Mouse (Mus musculus) heart, embryonic 10.5 days (tissue): Measurements from ENCODE around the gene Cep85l. TPM values are rescaled to one million over a fixed set of nuclear protein-coding genes. Genes with fewer than 3 reads are reported as not detected.

Experiments
- DNase-seq: peaks from one replicate; pipeline ENCODE4 v3.0.0-alpha.2; 2017; ENCODE audit warnings: low spot score
- H3K27ac ChIP-seq: fragments of 300-500 bp; sonication (generic); 2 replicates; pipeline ENCODE4 v1.5.1; 2016; ENCODE audit warnings: mild to moderate bottlenecking
- H3K27me3 ChIP-seq: fragments of 300-500 bp; sonication (generic); 2 replicates; pipeline ENCODE4 v1.6.1; 2016; ENCODE audit warnings: mild to moderate bottlenecking; ENCODE audit not compliant: poor library complexity, insufficient read depth, severe bottlenecking
- H3K36me3 ChIP-seq: fragments of 300-500 bp; sonication (generic); 2 replicates; pipeline ENCODE4 v1.6.1; 2016; ENCODE audit warnings: mild to moderate bottlenecking, moderate library complexity
- H3K4me1 ChIP-seq: fragments of 300-500 bp; sonication (generic); 2 replicates; pipeline ENCODE4 v1.6.1; 2016; ENCODE audit warnings: mild to moderate bottlenecking
- H3K4me3 ChIP-seq: fragments of 300-500 bp; sonication (generic); 2 replicates; pipeline ENCODE4 v1.5.1; 2016; ENCODE audit warnings: mild to moderate bottlenecking, moderate library complexity
- H3K9me3 ChIP-seq: fragments of 300-500 bp; sonication (generic); 2 replicates; pipeline ENCODE4 v1.6.1; 2016; ENCODE audit warnings: mild to moderate bottlenecking, moderate library complexity
- WGBS: fragments of 180-500 bp; shearing (Covaris S2); methylation state at CpG from one replicate; pipeline ENCODE4 v1.1.7; 2016; 5-methylcytosine and 5-hydroxymethylcytosine counted together
- polyA plus RNA-seq: library from polyadenylated mRNA; unstranded; fragments of >200 nt; fragmentation: Nextera tagmentation; extraction: Ambion mirVana; gene quantifications from 2 replicates; pipeline ENCODE4 v1.2.1, GENCODE M21; 2016

The Cep85l gene
- polyA plus RNA-seq, 1 experiment from 2014 or later: 4.4 TPM

DNA sequence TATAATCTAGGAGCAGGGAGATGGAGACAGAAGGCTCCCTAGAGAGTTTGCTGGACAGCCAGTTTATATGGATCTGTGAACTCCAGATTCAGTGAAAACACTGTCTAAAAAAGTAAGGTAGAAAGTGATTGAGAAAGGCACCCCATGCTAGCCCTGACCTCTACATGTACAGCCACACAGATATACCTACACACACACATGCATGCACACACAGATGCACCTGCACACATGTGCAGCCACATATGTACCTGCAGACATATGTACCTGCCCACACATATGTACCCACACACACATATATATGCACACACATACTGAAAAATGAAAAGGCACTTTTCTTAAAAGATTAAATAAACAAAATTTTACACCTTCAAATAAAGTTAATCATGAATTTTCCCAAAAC, 53.4 kb downstream of the Cep85l start:
- no peak for DNase-seq
- H3K36me3 ChIP-seq: no peaks in the 10 kb centered on the region
- H3K27me3 ChIP-seq: no peaks in the 10 kb centered on the region
- no peak overlapping the region for H3K4me3 ChIP-seq
- H3K4me1 ChIP-seq: peaks cover 36% of the 10 kb centered on the region
- no peaks in the 10 kb centered on the region for H3K9me3 ChIP-seq
- H3K27ac ChIP-seq: peak overlapping the region; percentile 67; the same call in 1 of the 2 replicates

DNA sequence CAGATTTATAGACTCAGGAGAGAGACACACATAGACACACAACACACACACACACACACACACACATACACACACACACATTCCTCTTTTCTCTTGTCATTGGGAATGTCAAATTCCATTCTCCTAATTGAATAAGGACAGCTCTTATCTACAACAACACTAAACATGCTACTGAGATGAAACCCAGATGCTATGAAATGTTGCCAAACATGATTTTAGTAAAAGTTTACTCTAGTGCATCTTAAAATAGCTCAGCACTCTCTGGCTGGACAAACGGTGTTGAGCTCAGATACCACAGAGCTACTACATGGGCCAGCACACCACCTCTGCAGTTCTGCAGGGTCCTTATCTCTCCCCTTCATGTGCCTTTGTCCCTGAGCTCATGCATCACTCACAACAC, 55.1 kb downstream of the Cep85l start:
- Histone ChIP-seq H3K9me3 (no peaks in the 10 kb centered on the region), H3K27ac (peak overlapping the region; percentile 67), H3K27me3 (no peaks in the 10 kb centered on the region), H3K4me1 (peaks cover 28% of the 10 kb centered on the region), H3K36me3 (no peaks in the 10 kb centered on the region), H3K4me3 (no peak overlapping the region)
- WGBS: 12% methylated on average over 1 of the region's 1 CpGs
- peak; percentile 76 for DNase-seq

DNA sequence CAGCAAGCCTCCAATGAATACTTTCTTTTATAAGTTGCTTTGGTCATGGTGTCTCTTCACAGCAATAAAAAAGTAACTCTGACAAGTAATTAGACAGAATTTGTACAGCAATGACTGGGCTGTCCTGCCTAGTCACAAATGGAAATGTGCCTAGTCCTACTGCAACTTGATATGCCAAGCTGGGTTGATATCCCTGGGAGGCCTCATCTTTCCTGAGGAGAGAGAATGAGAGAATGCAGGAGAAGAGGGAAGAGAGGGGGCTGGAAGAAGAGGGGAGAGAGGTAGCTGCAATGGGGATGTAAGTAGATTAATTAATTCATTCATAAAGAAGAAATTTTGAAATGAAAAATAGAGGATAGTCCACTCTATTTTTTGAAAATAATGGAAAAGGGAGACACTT, 56.4 kb downstream of the Cep85l start:
- peaks cover 16% of the 10 kb centered on the region for H3K4me1 ChIP-seq
- H3K9me3 ChIP-seq: no peaks in the 10 kb centered on the region
- H3K36me3 ChIP-seq: no peaks in the 10 kb centered on the region
- no peak for DNase-seq
- no peak overlapping the region for H3K4me3 ChIP-seq
- H3K27ac ChIP-seq: no peak overlapping the region; the same call in 1 of the 2 replicates
- no peaks in the 10 kb centered on the region for H3K27me3 ChIP-seq

DNA sequence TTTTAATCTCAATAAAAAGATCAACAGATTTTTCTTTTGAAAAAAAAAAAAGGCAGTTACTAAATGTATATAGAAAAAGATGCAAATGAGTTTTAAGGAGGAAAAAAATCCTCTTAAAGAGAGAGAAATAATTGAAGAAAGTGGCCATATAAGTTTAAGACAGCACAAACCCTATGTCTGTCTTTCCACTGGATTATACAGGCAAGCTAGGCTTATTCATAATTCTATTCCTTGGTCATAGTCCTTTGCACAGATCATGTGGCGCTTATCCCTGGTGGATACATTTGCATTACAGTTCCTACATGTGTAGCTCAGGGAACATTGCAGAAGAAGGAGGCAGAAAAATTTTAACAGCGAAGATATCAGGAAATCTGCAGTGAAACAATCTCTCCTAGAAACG, 73.1 kb downstream of the Cep85l start:
- 91% methylated on average over 3 of the region's 3 CpGs for WGBS
- peaks cover 3% of the 10 kb centered on the region; the same call in 1 of the 2 replicates for H3K36me3 ChIP-seq
- H3K27me3 ChIP-seq: no peaks in the 10 kb centered on the region
- no peaks in the 10 kb centered on the region for H3K9me3 ChIP-seq
- DNase-seq: no peak
- H3K4me1 ChIP-seq: no peaks in the 10 kb centered on the region
- no peak overlapping the region for H3K4me3 ChIP-seq
- no peak overlapping the region for H3K27ac ChIP-seq

DNA sequence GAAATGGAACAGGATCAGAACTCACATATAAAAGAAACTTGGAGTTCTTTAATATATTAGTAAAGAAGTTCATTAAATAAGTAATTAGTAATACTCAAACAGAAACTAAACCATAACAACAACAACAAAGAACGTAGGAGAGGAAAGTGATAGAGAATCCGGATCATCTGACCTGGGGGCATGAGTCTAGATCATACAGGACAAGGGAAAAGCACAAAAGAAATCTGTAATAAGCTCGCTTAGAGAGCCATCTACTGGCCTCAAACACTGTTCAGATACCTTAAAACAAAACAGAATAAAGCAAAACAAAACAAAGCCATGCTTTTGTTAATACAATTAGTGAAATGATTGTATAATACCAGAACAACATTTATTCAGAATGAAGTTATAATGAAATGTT, 73.9 kb downstream of the Cep85l start:
- H3K4me1 ChIP-seq: no peaks in the 10 kb centered on the region
- 47% methylated on average over 3 of the region's 3 CpGs for WGBS
- no peaks in the 10 kb centered on the region for H3K27me3 ChIP-seq
- no peaks in the 10 kb centered on the region for H3K9me3 ChIP-seq
- H3K4me3 ChIP-seq: no peak overlapping the region
- no peak for DNase-seq
- H3K27ac ChIP-seq: no peak overlapping the region
- H3K36me3 ChIP-seq: no peaks in the 10 kb centered on the region; the same call in 1 of the 2 replicates

DNA sequence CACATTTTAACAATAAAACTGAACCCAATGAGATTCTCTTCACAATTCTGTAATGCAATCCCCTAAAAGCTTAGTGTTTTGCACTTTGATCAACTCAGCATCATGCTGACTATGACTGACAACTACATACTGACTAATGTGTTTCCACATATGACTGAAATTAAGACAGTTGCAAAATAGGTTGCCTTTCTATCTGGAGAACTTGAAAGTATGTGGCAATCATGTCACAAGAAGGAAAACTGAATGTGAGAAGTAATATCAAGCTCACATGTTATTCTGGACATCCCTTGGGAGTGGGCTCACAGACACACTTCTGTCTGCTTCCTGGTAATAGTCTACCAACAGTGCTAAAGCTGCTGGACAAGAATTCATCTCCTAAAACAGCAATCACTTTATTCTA, 94.6 kb downstream of the Cep85l start:
- H3K27ac ChIP-seq: no peak overlapping the region
- no peak for DNase-seq
- H3K4me1 ChIP-seq: no peaks in the 10 kb centered on the region
- no peaks in the 10 kb centered on the region for H3K9me3 ChIP-seq
- H3K36me3 ChIP-seq: peaks cover 20% of the 10 kb centered on the region
- H3K4me3 ChIP-seq: no peak overlapping the region
- no peaks in the 10 kb centered on the region for H3K27me3 ChIP-seq

DNA sequence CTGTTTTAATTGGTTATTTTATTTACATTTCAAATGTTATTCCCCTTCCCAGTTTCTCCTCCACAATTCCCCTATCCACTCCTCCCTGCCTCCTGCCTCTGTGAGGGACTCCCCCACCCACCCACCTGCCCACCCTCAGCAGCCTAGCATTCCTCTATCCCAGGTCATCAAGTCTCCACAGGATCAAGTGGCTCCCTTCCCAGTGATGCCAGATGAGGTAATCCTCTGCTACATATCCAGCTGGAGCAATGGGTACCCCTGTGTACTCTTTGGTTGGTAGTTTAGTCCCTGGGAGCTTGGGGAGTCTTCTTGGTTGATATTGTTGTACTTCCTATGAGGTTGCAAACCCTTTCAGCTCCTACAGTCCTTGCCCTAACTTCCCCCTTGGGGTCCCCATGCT, 107.5 kb downstream of the Cep85l start:
- Histone ChIP-seq H3K27ac (no peak overlapping the region), H3K4me1 (no peaks in the 10 kb centered on the region), H3K9me3 (no peaks in the 10 kb centered on the region), H3K4me3 (no peak overlapping the region), H3K27me3 (no peaks in the 10 kb centered on the region), H3K36me3 (no peaks in the 10 kb centered on the region)
- DNase-seq: no peak

DNA sequence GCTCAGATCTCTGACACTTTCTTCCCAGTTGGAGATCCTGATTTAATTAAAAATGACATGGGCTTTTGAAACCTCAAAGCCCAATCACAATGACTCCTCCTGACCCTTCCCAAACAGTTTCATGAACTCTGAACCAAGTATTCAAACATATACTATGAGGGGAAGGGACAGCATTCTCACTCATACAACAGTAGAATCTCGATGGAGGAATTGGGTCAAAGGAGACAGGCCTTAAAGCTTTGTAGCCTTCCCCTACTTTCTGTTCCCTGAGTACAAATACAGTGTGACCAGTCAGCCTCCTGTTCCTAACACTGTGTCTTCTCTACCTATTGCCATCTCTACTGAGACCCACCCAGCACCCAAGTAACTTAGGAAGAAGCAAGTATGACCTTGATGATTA, 117.7 kb downstream of the Cep85l start:
- no peak for DNase-seq
- H3K4me3 ChIP-seq: no peak overlapping the region
- H3K27me3 ChIP-seq: no peaks in the 10 kb centered on the region
- H3K9me3 ChIP-seq: no peaks in the 10 kb centered on the region
- H3K27ac ChIP-seq: no peak overlapping the region
- 71% methylated on average over 1 of the region's 1 CpGs for WGBS
- no peaks in the 10 kb centered on the region for H3K36me3 ChIP-seq
- no peaks in the 10 kb centered on the region for H3K4me1 ChIP-seq

DNA sequence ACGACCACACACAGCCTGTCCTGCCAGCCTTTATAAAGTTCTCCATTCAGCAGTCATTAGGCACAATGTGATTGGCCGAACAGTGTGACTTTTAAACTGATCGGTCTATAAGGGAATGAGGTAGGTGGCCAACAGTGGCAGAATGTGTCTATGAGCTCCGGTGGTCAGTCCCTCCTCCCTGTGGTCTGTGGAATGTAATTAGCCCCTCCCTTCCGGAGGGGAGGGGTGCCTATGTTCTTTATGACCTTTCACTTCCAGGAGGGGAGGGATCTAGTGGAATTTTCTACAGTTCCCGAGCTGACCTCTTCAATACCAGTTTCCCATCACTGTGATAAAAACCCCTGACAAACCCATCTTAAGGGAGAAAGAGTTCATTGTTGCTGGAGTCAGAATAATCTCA, 144.4 kb downstream of the Cep85l start:
- no peak overlapping the region for H3K27ac ChIP-seq
- H3K36me3 ChIP-seq: no peaks in the 10 kb centered on the region
- H3K4me3 ChIP-seq: no peak overlapping the region
- no peaks in the 10 kb centered on the region for H3K4me1 ChIP-seq
- 70% methylated on average over 6 of the region's 6 CpGs for WGBS
- no peak for DNase-seq
- H3K9me3 ChIP-seq: no peaks in the 10 kb centered on the region
- no peaks in the 10 kb centered on the region for H3K27me3 ChIP-seq

DNA sequence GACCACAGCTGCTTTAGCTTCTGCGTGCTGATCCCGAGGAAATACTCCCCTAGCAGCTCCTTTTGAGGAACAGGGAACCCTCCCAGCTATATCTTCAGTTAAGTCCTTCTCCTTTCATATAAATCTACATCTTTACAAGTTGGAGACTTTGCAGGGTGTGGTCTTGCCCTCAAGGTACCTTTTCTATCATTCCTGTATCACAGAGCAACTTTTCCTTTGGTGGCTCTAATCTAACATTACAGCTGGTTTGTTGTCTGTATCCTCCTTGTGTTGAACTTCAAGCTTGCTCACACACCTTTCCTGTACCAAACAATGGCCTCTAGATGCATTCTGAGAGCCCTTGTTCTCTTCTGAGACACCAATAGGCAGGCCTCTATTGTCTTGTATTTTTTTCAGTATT, 145.1 kb downstream of the Cep85l start:
- H3K4me1 ChIP-seq: no peaks in the 10 kb centered on the region
- H3K27me3 ChIP-seq: no peaks in the 10 kb centered on the region
- 85% methylated on average over 2 of the region's 2 CpGs for WGBS
- H3K27ac ChIP-seq: no peak overlapping the region
- H3K36me3 ChIP-seq: no peaks in the 10 kb centered on the region
- H3K9me3 ChIP-seq: no peaks in the 10 kb centered on the region
- DNase-seq: no peak
- no peak overlapping the region for H3K4me3 ChIP-seq

DNA sequence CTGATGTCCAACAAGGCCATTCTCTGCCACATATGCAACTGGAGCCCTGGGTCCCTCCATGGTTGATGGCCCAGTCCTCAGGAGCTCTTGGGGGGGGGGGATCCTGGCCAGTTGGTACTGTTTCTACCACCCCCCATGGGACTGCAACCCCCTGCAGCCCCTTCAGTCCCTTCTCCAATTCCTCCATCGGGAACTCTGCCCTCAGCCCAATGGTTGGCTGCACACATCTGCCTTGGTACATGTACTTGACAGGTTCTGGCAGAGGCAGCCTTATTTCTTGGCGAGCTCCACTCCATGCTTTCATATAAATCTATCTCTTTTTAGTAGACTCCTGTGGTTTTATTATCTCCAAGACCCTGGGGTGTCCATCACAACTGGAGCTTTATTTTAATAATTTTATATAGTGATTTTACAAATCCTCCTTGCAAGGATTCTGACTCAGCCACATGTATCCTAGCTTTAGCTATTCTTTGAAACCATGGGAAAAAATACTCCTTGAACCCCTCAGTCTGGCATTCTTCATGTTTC, 145.6 kb downstream of the Cep85l start:
- Histone ChIP-seq H3K9me3 (no peaks in the 10 kb centered on the region), H3K27me3 (no peaks in the 10 kb centered on the region), H3K4me3 (no peak overlapping the region), H3K27ac (no peak overlapping the region), H3K4me1 (no peaks in the 10 kb centered on the region), H3K36me3 (no peaks in the 10 kb centered on the region)
- DNase-seq: no peak
- 80% methylated on average over 2 of the region's 2 CpGs for WGBS

DNA sequence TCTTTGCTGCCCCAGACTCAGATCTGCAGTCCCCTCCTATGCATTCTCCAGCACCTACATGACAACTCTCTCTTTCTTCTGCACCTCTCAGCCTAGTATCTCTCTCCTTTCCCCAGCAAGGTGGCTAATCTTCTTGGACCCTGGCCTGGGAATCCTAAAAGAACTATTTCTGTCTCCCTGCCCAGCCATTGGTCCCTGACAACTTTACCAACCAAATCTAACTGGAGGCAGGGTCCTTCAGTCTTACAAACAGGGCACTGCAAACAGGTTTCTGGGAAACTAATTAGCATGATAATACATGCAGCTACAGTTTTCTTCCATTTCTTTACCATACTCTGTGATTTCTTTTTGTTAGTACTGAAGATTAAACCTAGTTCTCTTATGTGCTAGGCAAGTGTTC, 148.9 kb downstream of the Cep85l start:
- H3K27ac ChIP-seq: no peak overlapping the region
- no peaks in the 10 kb centered on the region for H3K4me1 ChIP-seq
- H3K4me3 ChIP-seq: no peak overlapping the region
- H3K9me3 ChIP-seq: no peaks in the 10 kb centered on the region
- H3K36me3 ChIP-seq: no peaks in the 10 kb centered on the region
- no peaks in the 10 kb centered on the region for H3K27me3 ChIP-seq
- DNase-seq: no peak

DNA sequence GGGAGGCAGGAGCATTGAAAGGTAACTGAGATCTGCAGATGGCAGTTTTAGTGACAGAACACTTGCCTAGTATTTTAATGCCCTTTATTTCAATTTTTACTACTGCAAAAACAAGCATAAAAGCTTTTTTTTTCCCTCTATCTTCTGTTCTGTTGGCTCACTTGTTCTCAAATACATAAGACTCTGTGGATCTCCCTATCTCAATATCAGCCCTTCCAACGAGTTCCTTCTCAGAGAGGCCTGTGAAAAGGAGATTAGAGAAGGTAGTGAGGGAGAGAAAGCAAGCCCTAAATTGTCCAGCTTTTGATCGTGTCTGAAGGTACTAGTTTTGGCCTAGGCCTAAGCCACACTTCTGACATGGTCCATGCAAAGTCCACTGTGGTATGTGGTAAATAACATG, 150.6 kb downstream of the Cep85l start:
- Histone ChIP-seq H3K27me3 (no peaks in the 10 kb centered on the region), H3K36me3 (no peaks in the 10 kb centered on the region), H3K9me3 (no peaks in the 10 kb centered on the region), H3K4me1 (no peaks in the 10 kb centered on the region), H3K4me3 (no peak overlapping the region), H3K27ac (no peak overlapping the region)
- WGBS: 50% methylated on average over 2 of the region's 2 CpGs
- no peak for DNase-seq
